ENCODE assay signal across 7 mouse cellular contexts in the genomic region with DNA sequence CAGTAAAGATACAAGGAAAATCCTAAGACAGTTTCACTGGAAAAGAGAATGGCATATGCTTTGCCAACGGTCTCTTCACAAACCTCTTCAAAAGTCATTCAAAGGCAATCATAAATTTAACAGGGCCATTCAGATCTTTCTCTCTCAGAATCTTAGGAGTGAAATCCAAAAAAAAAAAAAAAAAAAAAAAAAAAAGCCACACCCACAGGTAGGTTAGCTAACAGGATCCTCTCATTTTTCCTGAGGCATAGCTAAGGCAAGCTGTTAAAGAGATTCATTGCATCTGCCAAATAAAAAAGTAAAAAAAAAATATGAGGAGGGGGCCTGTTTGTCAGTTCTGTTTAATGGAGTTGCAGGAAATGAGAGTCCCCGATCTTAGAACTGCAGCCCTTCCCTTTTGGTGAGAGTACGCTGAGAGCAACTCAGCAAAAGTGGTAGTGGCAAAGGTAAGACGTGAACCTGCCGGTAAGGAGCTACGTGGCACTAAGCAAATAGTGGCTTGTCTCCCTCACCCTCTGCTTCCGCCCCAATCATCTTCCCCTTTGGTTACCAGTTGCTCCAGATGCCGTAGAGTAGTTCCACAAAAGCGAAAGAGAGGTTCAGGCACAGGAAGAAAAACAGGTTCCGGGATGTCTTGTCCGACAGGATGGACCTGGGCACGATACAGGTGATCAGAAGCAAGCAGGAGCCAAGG. TPM values are rescaled to one million over a fixed set of nuclear protein-coding genes. Genes with fewer than 3 reads are reported as not detected.
DNase-seq lines count a peak whose midpoint lies in the region; ATAC-seq and TF ChIP-seq lines count a peak whose summit lies in the region.

No protein-coding gene starts in this region.

- no peak for TF ChIP-seq POLR2A in liver, adult 2 months (IDR thresholded peaks at IDR 0.05; ENCODE audit: extremely low read depth, insufficient read depth, low read length)

- H3K9ac ChIP-seq in heart, postnatal 0 days (replicated peaks; ENCODE audit: low read depth, low read length), result peak overlapping the region; percentile 91
- peak overlapping the region; percentile 80 for H3K9ac ChIP-seq in liver, adult 2 months (ENCODE audit: low read depth, low read length)
- peak overlapping the region; percentile 89 for H3K9ac ChIP-seq in midbrain, embryonic 16.5 days (ENCODE audit: low read depth, low read length)

- DNase-seq in urinary bladder, postnatal 14 days (ENCODE audit: low spot score), result peak; percentile 35
- no peak for DNase-seq in urinary bladder, adult 2 months (ENCODE audit: low spot score)
- peak; percentile 20 for DNase-seq in c-Kit-positive CD71-positive TER-119-negative erythroid progenitor cells, embryonic 14.5 days (ENCODE audit: low read depth)
- DNase-seq in heart, postnatal 0 days (ENCODE audit: low spot score), result no peak
- DNase-seq in liver, adult 2 months (ENCODE audit: extremely low read depth, low read depth, low spot score), result peak; percentile 36
- DNase-seq in yolk sac, embryonic 10.5 days (ENCODE audit: low spot score), result peak; percentile 36

- H3K4me1 ChIP-seq in heart, postnatal 0 days (ENCODE audit: control insufficient read depth, insufficient read depth), result no peaks in the 10 kb centered on the region; the same call in 1 of the 2 replicates
- peaks cover 3% of the 10 kb centered on the region; the same call in 1 of the 2 replicates for H3K4me1 ChIP-seq in liver, adult 2 months (ENCODE audit: control insufficient read depth, insufficient read depth, low read length)
- H3K4me1 ChIP-seq in midbrain, embryonic 16.5 days (ENCODE audit: control insufficient read depth, insufficient read depth, low read length), result peaks cover 33% of the 10 kb centered on the region

- WGBS in heart, postnatal 0 days, result 6% methylated on average over 12 of the region's 12 CpGs
- 5% methylated on average over 12 of the region's 12 CpGs for WGBS in liver, adult 2 months
- 9% methylated on average over 12 of the region's 12 CpGs for WGBS in midbrain, embryonic 16.5 days

- ATAC-seq in heart, postnatal 0 days (ENCODE audit: insufficient read depth, low read depth), result no peak
- ATAC-seq in midbrain, embryonic 16.5 days, result no peak; the same call in 1 of the 2 replicates

- peaks cover 9% of the 10 kb centered on the region; the same call in 1 of the 2 replicates for H3K79me2 ChIP-seq in liver, adult 2 months (ENCODE audit: control insufficient read depth, insufficient read depth, low read length)

- no peak for TF ChIP-seq EP300 in heart, postnatal 0 days (IDR thresholded peaks at IDR 0.05; ENCODE audit: low read depth)

- H3K4me2 ChIP-seq in heart, postnatal 0 days (ENCODE audit: low read depth, low read length), result peak overlapping the region; percentile 96
- H3K4me2 ChIP-seq in midbrain, embryonic 16.5 days (ENCODE audit: low read length), result peak overlapping the region; percentile 80

- peak overlapping the region; percentile 88 for H3K27ac ChIP-seq in heart, postnatal 0 days (ENCODE audit: low read depth)
- H3K27ac ChIP-seq in liver, adult 2 months (replicated peaks; ENCODE audit: insufficient read depth, low read depth, low read length), result peak overlapping the region; percentile 28
- peak overlapping the region; percentile 80 for H3K27ac ChIP-seq in midbrain, embryonic 16.5 days (ENCODE audit: low read length)

- peak overlapping the region; percentile 95 for H3K4me3 ChIP-seq in heart, postnatal 0 days (ENCODE audit: low read depth, low read length)
- peak overlapping the region; percentile 85 for H3K4me3 ChIP-seq in liver, adult 2 months (ENCODE audit: insufficient read depth, low read depth, low read length)
- peak overlapping the region; percentile 73 for H3K4me3 ChIP-seq in midbrain, embryonic 16.5 days (ENCODE audit: low read depth, low read length)

- peaks cover 18% of the 10 kb centered on the region; the same call in 1 of the 2 replicates for H3K36me3 ChIP-seq in heart, postnatal 0 days (replicated peaks; ENCODE audit: control insufficient read depth, insufficient read depth, low read length)
- peaks cover 10% of the 10 kb centered on the region for H3K36me3 ChIP-seq in liver, adult 2 months (ENCODE audit: control insufficient read depth, insufficient read depth, low read length)
- no peaks in the 10 kb centered on the region for H3K36me3 ChIP-seq in midbrain, embryonic 16.5 days (ENCODE audit: control insufficient read depth, insufficient read depth, low read length)

- no peaks in the 10 kb centered on the region for H3K9me3 ChIP-seq in heart, postnatal 0 days (replicated peaks; ENCODE audit: control insufficient read depth, low read length)
- H3K9me3 ChIP-seq in midbrain, embryonic 16.5 days (replicated peaks; ENCODE audit: control insufficient read depth, low read length, poor library complexity, severe bottlenecking), result no peaks in the 10 kb centered on the region

- TF ChIP-seq CTCF in heart, postnatal 0 days (IDR thresholded peaks at IDR 0.05; ENCODE audit: low read depth), result no peak
- TF ChIP-seq CTCF in liver, adult 2 months (IDR thresholded peaks at IDR 0.05; ENCODE audit: low read depth, low read length), result no peak

- no peaks in the 10 kb centered on the region for H3K27me3 ChIP-seq in heart, postnatal 0 days (ENCODE audit: control insufficient read depth, insufficient read depth, low read length)
- H3K27me3 ChIP-seq in liver, adult 2 months (ENCODE audit: control insufficient read depth, insufficient read depth, low read length), result no peaks in the 10 kb centered on the region
- no peaks in the 10 kb centered on the region for H3K27me3 ChIP-seq in midbrain, embryonic 16.5 days (ENCODE audit: control insufficient read depth, insufficient read depth, low read depth, low read length)

RNA-seq across cellular contexts. Expression of gene Slc30a7, which starts 0.8 kb away (rescaled TPM):
- 23.9 and 28.3 TPM in 2 replicates for polyA plus RNA-seq in urinary bladder, adult 2 months (2012; rRNA removed)
- total RNA-seq in heart, postnatal 0 days (2014; rRNA removed; ENCODE audit: low replicate concordance), result 42.2 and 50.4 TPM in 2 replicates
- polyA plus RNA-seq in heart, postnatal 0 days (2015; fragmentation: Nextera tagmentation; extraction: Ambion mirVana), result 8.4 and 9.7 TPM in 2 replicates
- total RNA-seq in liver, adult 2 months (2014; rRNA removed), result 11.2 and 13.4 TPM in 2 replicates
- 5.8 and 6.5 TPM in 2 replicates for polyA plus RNA-seq in liver, adult 2 months (2012; rRNA removed)
- 14.2 and 19.5 TPM in 2 replicates for polyA plus RNA-seq in midbrain, embryonic 16.5 days (2015; fragmentation: Nextera tagmentation; extraction: Ambion mirVana)

RNA-seq across cellular contexts. Expression of gene Extl2, which starts 0.8 kb away (rescaled TPM):
- polyA plus RNA-seq in urinary bladder, adult 2 months (2012; rRNA removed), result 12.2 and 16.1 TPM in 2 replicates
- total RNA-seq in heart, postnatal 0 days (2014; rRNA removed; ENCODE audit: low replicate concordance), result 15.0 and 38.2 TPM in 2 replicates
- 21.0 and 21.8 TPM in 2 replicates for polyA plus RNA-seq in heart, postnatal 0 days (2015; fragmentation: Nextera tagmentation; extraction: Ambion mirVana)
- total RNA-seq in liver, adult 2 months (2014; rRNA removed), result 6.5 and 6.6 TPM in 2 replicates
- 6.8 and 7.0 TPM in 2 replicates for polyA plus RNA-seq in liver, adult 2 months (2012; rRNA removed)
- polyA plus RNA-seq in midbrain, embryonic 16.5 days (2015; fragmentation: Nextera tagmentation; extraction: Ambion mirVana), result 30.0 and 30.1 TPM in 2 replicates

Comparison
In these comparisons a context has a peak if more than half of its experiments do, and no peak if none do; other contexts are left out.
1. DNase-seq: peak in urinary bladder, postnatal 14 days (single experiment), c-Kit-positive CD71-positive TER-119-negative erythroid progenitor cells, embryonic 14.5 days (single experiment), liver, adult 2 months (single experiment) and yolk sac, embryonic 10.5 days (single experiment); none in urinary bladder, adult 2 months (single experiment) and heart, postnatal 0 days (single experiment).
2. H3K27ac ChIP-seq: peak in every context shown above with its lines; median percentile 88 in heart, postnatal 0 days; 80 in midbrain, embryonic 16.5 days; 28 in liver, adult 2 months.
3. Peak in every context shown above with its lines, with median percentiles within 50 percentile points of each other: H3K4me3 ChIP-seq and H3K9ac ChIP-seq.